Mouse (Mus musculus) hindbrain, postnatal 0 days (tissue): ENCODE data around the gene Stard13. TPM values are rescaled to one million over a fixed set of nuclear protein-coding genes. Genes with fewer than 3 reads are reported as not detected.

Experiments used
- ATAC-seq: fragments of 200-750 bp; cut with Nextera tagmentation; 2 replicates; pipeline ENCODE4 v1.8.0; 2017; ENCODE audit warnings: mild to moderate bottlenecking, moderate TSS enrichment, moderate library complexity
- DNase-seq: peaks from one replicate; pipeline ENCODE4 v3.0.0-alpha.2; 2015; ENCODE audit warnings: low spot score
- H3K27ac ChIP-seq: fragments of 300-500 bp; sonication (generic); 2 replicates; pipeline ENCODE4 v1.5.1; 2014; ENCODE audit warnings: mild to moderate bottlenecking
- H3K27me3 ChIP-seq: fragments of 300-500 bp; sonication (generic); 2 replicates; pipeline ENCODE4 v1.6.1; 2014; ENCODE audit warnings: low read length, mixed read lengths; ENCODE audit not compliant: insufficient read depth
- H3K36me3 ChIP-seq: fragments of 300-500 bp; sonication (generic); 2 replicates; pipeline ENCODE4 v1.6.1; 2014; ENCODE audit warnings: low read length, mixed read lengths; ENCODE audit not compliant: insufficient read depth
- H3K4me1 ChIP-seq: fragments of 300-500 bp; sonication (generic); 2 replicates; pipeline ENCODE4 v1.6.1; 2014; ENCODE audit warnings: antibody characterized with exemption, low read length, mixed read lengths; ENCODE audit not compliant: insufficient read depth
- H3K4me2 ChIP-seq: fragments of 300-500 bp; sonication (generic); 2 replicates; pipeline ENCODE4 v1.6.1; 2014; ENCODE audit warnings: low read depth, mild to moderate bottlenecking, low read length, moderate library complexity, mixed read lengths
- H3K4me3 ChIP-seq: fragments of 300-500 bp; sonication (generic); 2 replicates; pipeline ENCODE4 v1.5.1; 2014; ENCODE audit warnings: low read length
- H3K9ac ChIP-seq: fragments of 300-500 bp; sonication (generic); replicated peaks from 2 replicates; pipeline ENCODE4 v1.6.1; 2014; ENCODE audit warnings: mild to moderate bottlenecking, low read length, moderate library complexity, mixed read lengths
- H3K9me3 ChIP-seq: fragments of 300-500 bp; sonication (generic); 2 replicates; pipeline ENCODE4 v1.6.1; 2016; ENCODE audit warnings: low read length, mixed read lengths
- CTCF ChIP-seq: IDR thresholded peaks from 2 replicates; pipeline ENCODE4 v1.5.1; 2016; ENCODE audit warnings: antibody characterized with exemption, control low read depth, low read depth
- WGBS: fragments of 180-500 bp; shearing (Covaris S2); extraction: QIAGEN DNeasy Blood & Tissue Kit; methylation state at CpG from one replicate; pipeline ENCODE4 v1.1.7; 2014; 5-methylcytosine and 5-hydroxymethylcytosine counted together
- polyA plus RNA-seq: library from polyadenylated mRNA; unstranded; fragments of >200 nt; fragmentation: Nextera tagmentation; extraction: Ambion mirVana; gene quantifications from 2 replicates; pipeline ENCODE4 v1.2.1, GENCODE M21; 2015
- total RNA-seq: library from RNA; depleted of rRNA; stranded (reverse); fragments of >200 nt; gene quantifications from 2 replicates; pipeline ENCODE4 v1.2.3, GENCODE M21; 2014

Gene Stard13
- total and polyA plus RNA-seq, 2 experiments from 2014 or later: 2.8 to 14.7 TPM

- 81% methylated on average over 5 of the region's 5 CpGs for WGBS
- no peaks in the 10 kb centered on the region for H3K36me3 ChIP-seq
- TF ChIP-seq CTCF: no peak
- H3K4me2 ChIP-seq: no peak overlapping the region
- ATAC-seq (no peak), DNase-seq (no peak)
- H3K4me3 ChIP-seq: no peak overlapping the region
- peaks cover 10% of the 10 kb centered on the region; the same call in 1 of the 2 replicates for H3K4me1 ChIP-seq
- no peak overlapping the region for H3K9ac ChIP-seq
- no peak overlapping the region for H3K27ac ChIP-seq
- H3K9me3 ChIP-seq: no peaks in the 10 kb centered on the region
- H3K27me3 ChIP-seq: no peaks in the 10 kb centered on the region
Observed at GRCm38 (mm10) chr5:151145807-151146206, 87.8 kb downstream of the Stard13 start.

- 77% methylated on average over 5 of the region's 5 CpGs for WGBS
- H3K36me3 ChIP-seq: no peaks in the 10 kb centered on the region
- DNase-seq (no peak), ATAC-seq (no peak)
- no peak overlapping the region for H3K4me3 ChIP-seq
- no peak overlapping the region for H3K4me2 ChIP-seq
- peak overlapping the region; percentile 74; the same call in 1 of the 2 replicates for H3K27ac ChIP-seq
- peaks cover 10% of the 10 kb centered on the region; the same call in 1 of the 2 replicates for H3K4me1 ChIP-seq
- no peak overlapping the region for H3K9ac ChIP-seq
- TF ChIP-seq CTCF: no peak
- no peaks in the 10 kb centered on the region for H3K9me3 ChIP-seq
- no peaks in the 10 kb centered on the region for H3K27me3 ChIP-seq
Observed at GRCm38 (mm10) chr5:151143955-151144354, 89.7 kb downstream of the Stard13 start.

- peaks cover 10% of the 10 kb centered on the region; the same call in 1 of the 2 replicates for H3K4me1 ChIP-seq
- ATAC-seq (peak; percentile 85), DNase-seq (peak; percentile 67)
- H3K27ac ChIP-seq: peak overlapping the region; percentile 74
- no peaks in the 10 kb centered on the region for H3K9me3 ChIP-seq
- no peak overlapping the region for H3K4me3 ChIP-seq
- TF ChIP-seq CTCF: no peak
- H3K9ac ChIP-seq: no peak overlapping the region
- H3K36me3 ChIP-seq: no peaks in the 10 kb centered on the region
- H3K4me2 ChIP-seq: no peak overlapping the region
- no peaks in the 10 kb centered on the region for H3K27me3 ChIP-seq
- 14% methylated on average over 11 of the region's 11 CpGs for WGBS
Observed at GRCm38 (mm10) chr5:151142671-151143601, 90.7 kb downstream of the Stard13 start.

GRCm38 (mm10) chr5:151142241-151142640 is 91.4 kb downstream of the Stard13 start:
- DNase-seq: peak; percentile 77
- H3K4me2 ChIP-seq: no peak overlapping the region
- peak; percentile 83 for TF ChIP-seq CTCF
- WGBS: 38% methylated on average over 5 of the region's 5 CpGs
- no peaks in the 10 kb centered on the region for H3K9me3 ChIP-seq
- no peaks in the 10 kb centered on the region for H3K36me3 ChIP-seq
- no peak overlapping the region for H3K9ac ChIP-seq
- peak overlapping the region; percentile 74 for H3K27ac ChIP-seq
- H3K27me3 ChIP-seq: no peaks in the 10 kb centered on the region
- ATAC-seq: peak; percentile 72; the same call in 1 of the 2 replicates
- peaks cover 10% of the 10 kb centered on the region; the same call in 1 of the 2 replicates for H3K4me1 ChIP-seq
- H3K4me3 ChIP-seq: no peak overlapping the region

- no peak for ATAC-seq
- WGBS: 83% methylated on average over 5 of the region's 5 CpGs
- no peak for TF ChIP-seq CTCF
Observed at GRCm38 (mm10) chr5:151137901-151138300, 95.7 kb downstream of the Stard13 start.

GRCm38 (mm10) chr5:151137311-151137710 is 96.3 kb downstream of the Stard13 start:
- no peak for TF ChIP-seq CTCF
- Histone ChIP-seq H3K4me1 (no peaks in the 10 kb centered on the region), H3K36me3 (no peaks in the 10 kb centered on the region), H3K4me2 (no peak overlapping the region), H3K9me3 (no peaks in the 10 kb centered on the region), H3K4me3 (no peak overlapping the region), H3K27me3 (no peaks in the 10 kb centered on the region), H3K9ac (no peak overlapping the region), H3K27ac (no peak overlapping the region)
- no peak for DNase-seq
- 94% methylated on average over 4 of the region's 4 CpGs for WGBS
- ATAC-seq: no peak

More at GRCm38 (mm10) chr5:151137901-151138300, 95.7 kb downstream of the Stard13 start:
- DNase-seq: no peak
- no peaks in the 10 kb centered on the region for H3K36me3 ChIP-seq
- H3K4me2 ChIP-seq: no peak overlapping the region
- H3K4me3 ChIP-seq: no peak overlapping the region
- H3K27ac ChIP-seq: no peak overlapping the region
- H3K4me1 ChIP-seq: peaks cover 4% of the 10 kb centered on the region; the same call in 1 of the 2 replicates
- H3K9me3 ChIP-seq: no peaks in the 10 kb centered on the region
- no peaks in the 10 kb centered on the region for H3K27me3 ChIP-seq
- H3K9ac ChIP-seq: no peak overlapping the region
